Mouse (Mus musculus): ENCODE results near the gene Gadd45gip1.
"Not testable (repeated sequence)": the region's sequence is repeated elsewhere in the genome, so short reads cannot be mapped to it uniquely, and the experiment has no call there.

Gadd45gip1 gene

DNA sequence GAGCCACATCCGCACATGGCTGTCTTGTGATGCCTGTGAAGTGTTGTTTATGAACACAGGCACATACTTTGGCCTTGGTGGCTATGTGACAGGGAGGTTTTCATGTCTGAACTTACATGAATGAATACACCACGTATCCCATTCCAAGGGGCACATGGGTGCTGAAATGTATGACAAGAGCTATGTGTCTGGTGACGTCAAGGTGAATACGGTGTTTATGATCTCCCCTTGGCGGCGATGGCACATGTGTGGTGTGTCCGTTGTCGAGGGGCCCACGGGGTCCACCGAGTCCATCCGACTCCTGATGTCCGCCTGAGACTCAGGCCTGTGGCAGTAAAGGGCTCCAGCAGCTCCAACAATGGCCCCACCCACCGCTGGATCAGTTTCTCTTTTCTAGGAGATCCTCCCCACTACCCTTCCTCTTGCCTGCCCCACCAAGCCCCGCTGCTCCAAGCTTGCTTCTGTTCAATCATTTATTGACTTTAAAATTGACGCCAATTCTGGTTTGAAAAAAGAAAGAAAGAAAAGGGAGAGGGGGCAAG is 34.0 kb upstream of the Gadd45gip1 start:
- DNase-seq (ENCODE audit: low read depth, low spot score): no peak

DNA sequence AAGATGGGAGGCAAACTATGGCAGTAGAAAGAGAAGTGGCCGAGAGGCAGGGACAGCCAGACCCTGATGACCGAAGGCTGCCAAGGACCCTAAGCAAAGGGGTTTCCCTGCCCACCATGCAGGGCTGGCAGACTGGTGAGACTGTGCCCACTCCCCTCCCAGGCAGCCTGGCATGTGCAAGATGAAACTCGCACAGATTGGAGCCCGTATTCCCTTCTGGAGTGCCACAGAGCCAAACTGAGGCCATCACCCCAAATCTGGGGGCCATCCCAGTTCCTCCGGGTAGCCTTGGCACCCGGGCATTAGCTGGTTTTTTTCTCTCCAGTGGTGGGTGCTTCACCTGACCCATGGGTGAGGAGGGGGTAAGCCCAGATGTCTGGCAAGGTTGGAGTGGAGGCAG is 33.4 kb upstream of the Gadd45gip1 start:
- no peak for DNase-seq (ENCODE audit: low read depth, low spot score)

DNA sequence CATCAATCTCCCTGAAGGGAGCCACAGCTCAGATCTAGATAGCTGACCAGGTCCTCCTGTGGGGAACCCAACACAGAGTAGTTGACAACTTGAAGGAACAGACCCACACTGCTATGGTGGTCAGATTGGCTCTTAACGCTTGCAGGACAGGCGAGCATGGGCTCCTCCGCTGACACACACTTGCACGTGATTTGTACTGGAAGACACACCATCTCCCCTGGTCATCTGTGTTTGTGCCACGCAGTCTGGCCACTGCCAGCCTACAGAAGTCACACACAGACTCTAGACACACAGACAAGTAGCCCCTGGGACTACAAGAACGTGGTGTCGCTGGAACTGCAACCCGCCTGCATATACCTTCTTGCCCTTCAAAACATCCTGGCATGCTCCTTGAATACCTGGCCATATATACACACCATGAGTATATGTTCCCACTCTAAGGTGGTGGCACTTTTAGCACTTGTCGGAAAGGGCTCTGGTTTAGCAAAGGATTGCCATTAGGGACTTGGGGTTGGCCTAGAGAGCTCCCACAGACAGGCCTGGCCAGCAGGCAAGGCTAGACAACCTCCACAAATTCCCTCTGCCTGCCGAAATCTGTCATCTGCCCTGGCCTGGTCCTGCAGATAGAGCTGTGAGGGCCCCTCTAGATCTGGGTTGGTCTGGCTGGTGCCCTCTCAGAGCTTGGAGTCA is 32.7 kb upstream of the Gadd45gip1 start:
- no peak for DNase-seq (ENCODE audit: low read depth, low spot score)

DNA sequence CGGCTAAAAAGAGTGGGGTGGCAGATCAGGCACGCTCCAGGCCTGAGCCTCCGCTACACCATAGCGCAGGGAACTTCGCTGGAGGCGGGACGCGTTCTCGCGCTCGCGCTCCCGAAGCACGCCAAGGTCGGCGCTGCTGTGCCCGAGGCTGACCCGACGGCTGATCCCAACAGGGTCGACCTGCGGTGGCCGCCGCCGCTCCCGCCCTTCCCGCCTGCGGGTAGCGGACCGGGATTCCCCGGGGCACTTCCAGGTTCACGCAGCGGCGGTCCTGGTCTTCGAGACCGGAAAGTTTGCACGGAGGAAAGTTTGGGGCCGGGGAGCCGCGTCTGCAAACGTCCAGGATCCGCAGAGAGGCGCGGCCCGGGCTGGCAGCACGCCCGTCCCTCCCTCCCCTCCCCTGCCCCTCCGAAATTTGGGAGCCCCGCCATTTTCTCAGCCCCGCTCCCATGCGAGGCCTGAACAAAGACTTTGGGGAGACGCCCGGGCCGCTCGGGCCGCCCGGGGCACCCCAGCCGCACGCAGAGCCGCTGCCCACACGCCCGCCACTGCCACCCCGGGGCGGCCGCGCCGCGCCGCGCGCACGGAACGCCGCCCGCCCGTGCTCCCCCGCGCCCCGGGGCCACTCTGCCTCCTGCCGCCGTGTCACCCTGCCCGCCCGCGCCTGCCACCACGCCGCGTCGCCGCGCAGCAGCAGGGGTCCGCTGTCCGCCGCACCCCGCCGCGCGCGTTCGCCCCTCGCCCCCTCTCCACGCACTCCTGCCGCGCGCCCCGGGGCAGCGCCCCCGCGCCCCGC is 32.0 kb upstream of the Gadd45gip1 start:
- no peak for DNase-seq (ENCODE audit: low read depth, low spot score)

DNA sequence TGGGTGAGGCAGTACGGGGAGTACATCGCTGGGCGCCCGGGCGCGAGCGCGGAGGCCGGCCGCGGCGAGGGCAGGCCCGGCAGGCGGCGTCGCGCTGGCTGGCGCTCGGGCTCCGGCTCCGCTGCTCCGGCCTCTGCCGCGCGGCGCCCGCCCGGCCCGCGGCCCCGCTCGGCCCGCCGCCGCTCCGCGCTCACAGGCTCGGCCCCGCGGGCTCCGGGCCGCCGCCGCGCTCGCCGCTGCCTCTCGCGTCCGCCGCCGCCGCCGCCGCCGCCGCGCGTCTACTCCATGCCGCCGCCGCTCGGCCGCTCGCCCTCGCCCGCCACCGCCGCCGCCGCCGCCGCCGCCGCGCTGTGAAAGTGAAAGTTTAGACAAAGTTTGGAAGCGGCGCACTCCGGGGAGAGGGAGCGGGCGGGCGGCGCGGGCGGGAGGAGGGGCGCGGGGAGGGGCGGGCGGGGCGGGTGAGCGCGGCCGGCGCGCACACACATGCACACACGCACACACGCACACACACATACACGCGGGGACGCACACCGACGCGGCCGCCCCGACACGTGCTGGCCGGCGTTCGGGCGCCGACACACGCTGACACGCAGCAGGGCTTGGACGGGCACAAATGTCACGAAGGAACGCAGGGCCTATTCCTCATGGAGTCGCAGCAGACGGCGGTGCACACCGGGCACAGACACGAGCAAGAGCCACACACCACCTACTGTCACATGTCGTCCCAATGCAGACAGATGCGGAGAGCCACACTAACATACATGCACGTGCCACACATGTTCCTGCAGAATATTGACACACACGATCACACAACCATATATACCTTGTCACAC is 31.1 kb upstream of the Gadd45gip1 start, which contains the start of gene Nfix:
Gene Nfix (minus strand): TSS at position 346 of the 833 bp plus-strand sequence.
- DNase-seq (ENCODE audit: low read depth, low spot score): no peak

DNA sequence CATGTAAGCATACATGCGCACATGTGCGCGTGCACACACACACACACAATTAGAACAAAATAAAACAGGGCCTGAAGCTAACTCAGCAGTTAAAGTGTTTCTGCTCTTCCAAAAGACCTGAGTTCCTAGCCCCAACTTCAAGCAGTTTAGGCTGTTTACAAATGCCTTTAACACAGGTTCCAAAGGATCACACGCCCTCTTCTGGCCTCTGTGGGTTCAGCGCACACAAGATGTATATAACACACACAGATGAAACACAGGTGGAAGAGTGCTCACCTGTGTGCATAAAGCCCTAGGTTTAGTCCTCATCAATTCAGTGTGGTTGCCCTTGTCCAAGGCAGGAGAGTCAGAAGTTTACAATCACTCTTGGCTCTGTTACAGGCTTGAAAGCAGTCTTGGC is 25.3 kb upstream of the Gadd45gip1 start:
- DNase-seq (ENCODE audit: low read depth, low spot score): no peak

DNA sequence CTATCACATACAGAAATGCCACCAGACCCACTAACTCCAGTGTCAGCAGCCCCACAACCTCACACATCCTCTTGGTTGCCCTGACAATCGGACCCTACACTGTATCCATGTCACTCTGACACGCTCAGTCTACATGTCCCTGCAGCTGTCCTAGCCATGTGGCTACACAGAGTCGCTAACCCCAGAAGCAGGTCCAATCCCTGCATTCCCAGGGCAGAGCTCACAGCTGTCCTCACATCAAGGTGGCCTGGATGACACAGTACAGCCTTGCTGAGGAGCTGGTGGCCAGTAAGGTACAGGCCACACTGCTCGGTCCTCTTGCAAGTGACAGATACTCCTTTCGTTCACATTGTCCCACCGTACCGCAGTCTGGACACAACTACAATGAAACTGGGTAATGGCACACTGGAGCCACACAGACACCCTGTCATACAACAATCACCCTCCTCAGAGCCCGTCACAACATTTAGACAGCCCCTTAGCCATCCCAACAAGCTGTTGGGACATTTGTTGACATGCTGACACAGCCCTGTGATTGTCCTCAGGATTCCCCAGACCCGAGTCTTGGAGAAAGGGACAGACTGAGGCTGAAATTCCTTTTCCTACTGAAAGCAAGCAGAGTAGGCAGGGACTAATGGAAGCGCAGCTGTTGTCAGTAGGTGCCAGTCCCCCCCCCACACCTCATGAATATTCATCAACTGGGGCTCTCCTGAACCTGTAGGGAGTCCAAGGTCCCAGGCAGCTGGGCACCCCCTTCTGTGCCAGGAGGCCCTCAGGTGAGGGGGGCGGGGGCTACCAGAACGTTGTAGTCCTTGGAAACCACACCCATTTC is 22.0 kb upstream of the Gadd45gip1 start:
- no peak for DNase-seq (ENCODE audit: low read depth, low spot score)

DNA sequence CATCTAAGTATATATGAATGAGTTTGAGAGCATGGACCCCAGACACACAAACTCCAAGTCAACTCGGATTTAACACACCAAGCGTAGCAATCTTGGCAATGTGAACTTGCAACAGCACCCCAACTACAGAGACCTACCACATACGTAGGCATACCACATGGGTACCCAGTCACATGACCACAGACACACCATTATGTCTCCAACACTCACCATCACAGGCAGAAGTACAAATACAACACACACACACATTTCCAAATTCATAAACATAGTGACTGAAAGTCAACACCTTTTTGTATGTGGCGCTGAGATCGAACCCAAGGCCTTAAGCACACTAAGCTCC is 21.4 kb upstream of the Gadd45gip1 start:
- no peak for DNase-seq (ENCODE audit: low read depth, low spot score)

DNA sequence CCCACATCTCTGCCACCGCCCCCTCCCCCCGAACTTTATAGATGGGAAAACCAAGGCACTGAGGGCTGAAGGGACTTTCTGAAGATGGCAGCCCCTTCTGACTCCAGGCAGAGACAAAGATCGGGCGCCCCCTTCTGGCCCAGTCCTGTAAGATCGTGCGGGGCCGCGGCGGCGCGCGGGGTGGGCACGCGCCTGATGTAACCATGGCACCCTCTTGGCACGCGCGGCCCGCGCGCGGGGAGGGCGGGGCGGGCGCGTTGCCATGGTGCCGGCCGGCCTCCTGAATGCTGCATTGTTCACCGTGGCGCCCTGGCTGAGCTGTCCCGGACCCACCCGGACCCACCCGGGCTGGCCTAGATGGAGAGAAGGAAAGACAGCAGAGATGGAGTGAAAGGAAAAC is 20.4 kb upstream of the Gadd45gip1 start:
- DNase-seq (ENCODE audit: low read depth, low spot score): peak; percentile 89

DNA sequence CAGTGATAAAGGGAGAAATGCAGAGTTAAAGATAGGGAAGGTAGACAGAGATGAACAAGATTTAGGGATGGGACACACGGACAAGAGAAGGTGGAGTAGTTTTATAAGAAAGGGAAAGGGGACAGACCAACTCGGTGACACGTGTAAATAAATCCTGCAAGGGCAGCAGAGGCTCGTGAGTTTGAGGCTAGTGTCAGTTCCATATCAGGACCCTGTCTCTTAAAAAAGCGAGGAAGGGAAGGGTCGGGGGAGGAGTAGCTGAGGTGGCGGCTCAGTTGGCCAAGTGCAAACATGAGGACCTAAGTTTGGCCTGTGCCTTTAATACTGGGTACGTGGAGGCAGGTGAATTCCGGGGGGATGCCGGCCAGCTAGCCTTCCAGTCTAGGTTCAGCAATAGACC is 20.0 kb upstream of the Gadd45gip1 start:
- DNase-seq (ENCODE audit: low read depth, low spot score): no peak

DNA sequence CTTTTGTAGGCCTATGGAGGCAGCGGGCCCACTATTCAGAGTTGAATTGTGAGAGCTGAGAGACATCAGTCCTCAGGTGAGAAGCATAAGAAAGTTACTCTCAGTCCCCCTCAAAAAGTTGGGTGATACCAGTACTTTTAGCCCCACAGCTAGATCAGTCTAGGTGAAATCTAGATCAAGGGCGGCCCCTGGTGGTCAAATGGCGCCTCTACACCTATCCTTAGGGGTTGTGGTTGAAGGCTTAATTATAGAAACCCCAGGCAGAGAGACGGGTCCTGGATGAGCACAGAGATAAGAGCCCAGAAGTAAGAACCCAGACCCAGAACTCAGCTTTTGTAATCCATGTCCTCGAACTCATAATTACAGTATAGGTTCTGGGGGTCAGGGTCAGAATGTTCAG is 18.3 kb upstream of the Gadd45gip1 start:
- peak; percentile 71 for DNase-seq (ENCODE audit: low read depth, low spot score)

DNA sequence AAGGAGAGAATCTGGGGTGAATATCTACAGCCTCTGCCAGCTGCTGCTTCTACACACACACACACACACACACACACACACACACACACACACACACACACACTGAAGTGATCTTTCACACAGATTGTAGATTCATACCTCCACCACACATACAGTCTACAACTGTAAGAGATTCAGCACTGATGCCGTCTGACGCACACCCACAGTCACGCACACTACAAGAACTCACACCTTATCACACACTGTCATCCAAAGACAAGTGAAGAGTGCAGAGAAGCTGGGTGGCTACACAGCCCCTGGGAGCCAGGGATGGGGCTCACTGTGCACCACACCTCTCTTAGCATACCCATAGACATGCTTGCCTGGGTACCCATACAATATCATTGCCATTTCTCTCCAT is 17.5 kb upstream of the Gadd45gip1 start:
- no peak for DNase-seq (ENCODE audit: low read depth, low spot score)

DNA sequence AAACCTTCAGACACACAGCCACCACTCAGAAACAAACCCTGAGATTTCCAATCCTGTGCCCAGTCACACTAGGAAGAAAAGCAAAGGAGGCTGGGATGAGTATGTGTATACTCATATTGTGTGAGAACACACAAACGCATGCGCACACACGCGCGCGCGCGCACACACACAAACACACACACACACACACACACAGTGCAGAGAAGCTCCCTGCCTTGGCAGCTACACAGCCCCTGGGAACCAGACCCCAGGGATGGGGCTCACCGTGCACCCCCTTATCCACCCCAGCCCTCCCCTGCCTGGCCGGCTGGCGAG is 17.1 kb upstream of the Gadd45gip1 start:
- no peak for DNase-seq (ENCODE audit: low read depth, low spot score)

DNA sequence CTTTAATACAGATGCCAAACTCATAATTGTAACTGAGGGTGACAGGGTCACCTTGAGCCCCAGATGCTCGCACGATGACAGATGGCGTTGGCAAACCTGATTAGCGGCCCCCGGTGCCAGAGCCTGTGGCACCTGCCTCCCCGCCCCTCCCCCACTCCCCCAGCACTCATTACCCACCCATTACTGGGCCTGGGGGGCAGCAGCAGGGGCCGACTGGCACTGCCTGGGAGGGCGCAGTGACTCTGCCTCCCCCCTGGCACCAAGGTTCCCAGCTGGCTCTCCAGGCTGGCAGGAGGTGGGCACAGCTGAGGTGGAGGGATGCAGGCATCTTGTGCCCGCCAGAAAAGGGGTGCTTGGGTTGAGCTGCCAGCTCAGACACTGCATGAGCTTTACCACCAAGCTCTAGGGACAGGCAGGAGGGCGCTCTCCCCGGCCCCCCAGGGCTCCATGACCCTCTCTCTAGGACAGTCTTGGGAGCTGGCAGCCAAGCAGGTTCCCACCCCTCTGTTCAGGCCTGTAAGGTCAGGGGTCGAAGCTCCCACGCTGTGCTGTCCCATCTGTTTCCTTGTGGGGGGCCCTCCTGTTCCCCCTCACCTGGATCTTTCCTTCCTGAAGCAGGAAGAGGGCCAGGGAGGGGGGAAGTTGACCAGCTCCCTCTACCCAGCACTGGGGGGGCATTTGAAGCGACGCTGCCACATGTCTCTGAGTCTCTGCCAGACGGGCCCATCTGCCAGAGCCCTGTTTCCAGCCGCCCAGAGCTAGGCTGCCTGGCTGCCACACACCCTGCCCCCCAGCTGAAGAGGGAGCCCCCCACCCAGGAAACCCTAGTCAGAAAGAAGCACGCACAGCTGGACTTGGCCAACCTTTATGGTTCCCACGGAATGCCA is 16.5 kb upstream of the Gadd45gip1 start:
- DNase-seq (ENCODE audit: low read depth, low spot score): no peak

DNA sequence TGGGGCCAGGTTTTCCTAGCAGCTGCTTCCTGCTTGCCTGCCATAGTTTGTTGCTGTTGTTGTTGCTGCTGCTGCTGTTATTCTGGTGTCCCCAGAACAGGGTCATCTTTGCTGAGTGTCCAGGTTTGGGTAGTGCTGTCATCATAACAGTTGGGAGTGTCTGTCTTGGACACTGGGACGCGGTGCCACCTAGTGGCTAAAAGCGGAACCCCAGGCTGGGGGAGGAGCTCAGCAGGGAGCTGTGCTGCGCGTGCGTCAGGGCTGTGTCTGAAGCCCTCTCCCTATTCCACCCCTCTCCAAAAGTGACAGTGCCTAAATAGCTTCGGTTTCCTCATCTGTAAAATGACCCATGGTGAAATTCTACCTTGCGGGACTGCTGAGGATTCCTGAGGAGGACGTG is 15.8 kb upstream of the Gadd45gip1 start:
- DNase-seq (ENCODE audit: low read depth, low spot score): peak; percentile 93

DNA sequence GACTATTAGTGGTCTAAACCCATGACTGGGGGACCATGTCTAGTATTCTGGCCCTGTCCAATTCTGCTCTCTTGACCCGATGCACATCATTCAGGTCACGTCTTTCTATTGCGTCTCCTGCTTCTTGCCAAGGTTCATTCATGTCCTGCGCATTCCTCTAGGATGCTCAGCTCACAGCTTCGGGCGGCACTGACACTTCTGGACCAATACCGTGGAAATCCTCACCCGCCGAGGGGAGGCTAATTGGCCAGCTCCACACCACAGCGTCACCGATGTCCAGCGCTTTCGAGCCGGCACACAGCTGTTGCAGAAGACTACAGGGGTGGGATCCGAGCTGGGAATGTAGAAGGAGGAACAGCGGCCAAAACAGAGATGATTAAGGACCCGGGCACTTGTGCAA is 15.2 kb upstream of the Gadd45gip1 start:
- no peak for DNase-seq (ENCODE audit: low read depth, low spot score)

DNA sequence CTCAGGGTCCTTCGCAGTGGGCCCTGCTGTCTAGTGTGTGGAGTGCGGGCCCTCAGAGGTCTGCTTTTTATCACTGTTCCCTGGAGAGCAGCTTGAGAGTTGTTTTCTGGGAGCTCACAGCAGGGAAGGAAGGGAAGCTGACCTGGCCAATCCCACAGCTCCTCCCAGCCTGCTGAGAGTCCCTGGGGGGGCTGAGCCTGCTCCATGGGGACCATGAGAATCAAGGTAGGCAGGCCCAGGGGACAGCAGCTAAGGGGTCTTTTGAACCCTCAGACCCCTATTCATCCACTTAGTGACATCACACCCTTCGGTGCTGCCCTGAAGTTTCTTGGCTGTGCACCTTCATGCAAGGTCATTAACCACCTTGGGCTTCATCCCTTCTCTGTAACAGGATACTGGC is 8.6 kb upstream of the Gadd45gip1 start, which contains the start of gene Dand5:
Gene Dand5 (minus strand): TSS at position 101 of the 400 bp plus-strand sequence.
- no peak for DNase-seq (ENCODE audit: low read depth, low spot score)

DNA sequence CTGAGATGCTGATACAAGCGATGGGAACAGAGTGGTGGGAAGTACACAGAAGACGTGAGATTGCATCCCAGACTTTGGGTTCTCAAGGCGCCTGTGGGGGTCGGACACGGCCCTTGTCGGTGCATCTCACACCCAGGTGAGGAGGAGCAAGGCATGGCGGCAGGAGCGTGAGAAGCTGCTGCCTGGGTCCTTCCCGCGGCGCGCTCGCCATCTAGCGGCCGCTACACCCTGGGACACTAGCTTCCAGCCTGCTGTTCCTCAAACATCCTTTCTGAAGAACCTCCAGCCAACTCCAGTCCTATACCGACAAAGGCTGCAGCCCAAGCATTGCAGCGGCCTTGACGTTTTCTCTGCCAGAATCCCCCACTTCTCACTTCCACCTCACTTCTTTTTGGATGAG is 7.7 kb upstream of the Gadd45gip1 start:
- peak; percentile 80 for DNase-seq (ENCODE audit: low read depth, low spot score)

DNA sequence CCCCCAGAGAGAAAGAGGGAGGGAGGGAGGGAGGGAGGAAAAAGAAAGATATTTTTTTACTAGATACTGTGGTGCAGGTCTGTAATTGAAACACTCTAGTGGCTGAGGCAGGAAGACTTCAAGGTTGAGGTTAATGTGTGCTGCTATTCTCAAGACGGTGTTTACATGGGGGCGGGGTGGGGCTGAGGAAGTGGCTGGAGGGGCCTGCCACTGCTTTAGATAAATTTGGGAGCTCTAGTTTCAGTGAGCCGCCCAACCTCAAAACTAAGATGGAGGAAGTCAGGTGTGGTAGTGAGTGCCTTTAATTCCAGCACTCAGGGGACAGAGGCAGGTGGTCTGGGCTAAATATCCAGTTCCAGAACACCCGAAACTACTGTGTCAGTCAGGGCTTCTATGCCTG is 5.7 kb upstream of the Gadd45gip1 start:
- DNase-seq (ENCODE audit: low read depth, low spot score): no peak

DNA sequence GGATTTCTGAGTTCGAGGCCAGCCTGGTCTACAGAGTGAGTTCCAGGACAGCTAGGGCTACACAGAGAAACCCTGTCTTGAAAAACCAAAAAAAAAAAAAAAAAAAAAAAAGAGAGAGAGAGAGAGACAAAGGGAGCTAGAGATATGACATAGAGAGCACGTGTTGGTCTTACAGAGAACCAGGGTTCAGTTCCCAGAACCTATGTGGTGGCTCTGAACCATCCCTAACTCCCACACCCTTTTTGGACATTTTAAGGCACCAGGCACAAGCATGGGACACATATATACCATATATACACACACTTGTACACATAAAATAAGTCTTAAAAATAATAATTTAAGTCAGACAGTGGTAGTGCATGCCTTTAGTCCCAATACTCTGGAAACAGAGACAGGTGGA is 4.8 kb upstream of the Gadd45gip1 start:
- DNase-seq (ENCODE audit: low read depth, low spot score): not testable (repeated sequence)
